12 mouse cellular contexts compared by ENCODE assay signal in genomic region chr7:107567674-107568073, GRCm38 (mm10). TPM values are rescaled to one million over a fixed set of nuclear protein-coding genes. Genes with fewer than 3 reads are reported as not detected.
DNase-seq lines count a peak whose midpoint lies in the region; ATAC-seq and TF ChIP-seq lines count a peak whose summit lies in the region.
"Had no signal": no experiment of that assay in that cellular context is flagged by ENCODE, and none has a peak within 500 bp of the region (broad histone marks: within the 10 kb centered on the region; RNA-seq: fewer than 3 reads in every experiment).

No protein-coding gene starts in this region.

- TF ChIP-seq POLR2A in olfactory bulb, adult 2 months (IDR thresholded peaks at IDR 0.05; ENCODE audit: insufficient read depth, low read depth, low read length), result no peak

- no peak for TF ChIP-seq CTCF in olfactory bulb, adult 2 months (IDR thresholded peaks at IDR 0.05; ENCODE audit: insufficient read depth, low read depth, low read length)

- H3K27ac ChIP-seq in heart, embryonic 13.5 days (replicated peaks), result peak overlapping the region; percentile 82
- peak overlapping the region; percentile 85 for H3K27ac ChIP-seq in lung, embryonic 16.5 days (ENCODE audit: low read length)
- peak overlapping the region; percentile 87 for H3K27ac ChIP-seq in intestine, embryonic 14.5 days (ENCODE audit: low read depth)
- H3K27ac ChIP-seq in olfactory bulb, adult 2 months (ENCODE audit: insufficient read depth, low read depth, low read length), result peak overlapping the region; percentile 67
- H3K27ac ChIP-seq: forebrain, embryonic 13.5 days had no signal

- H3K27me3 ChIP-seq in heart, embryonic 13.5 days (replicated peaks), result no peaks in the 10 kb centered on the region
- H3K27me3 ChIP-seq in lung, embryonic 16.5 days (ENCODE audit: control insufficient read depth, insufficient read depth, low read depth, low read length), result no peaks in the 10 kb centered on the region
- no peaks in the 10 kb centered on the region for H3K27me3 ChIP-seq in intestine, embryonic 14.5 days (replicated peaks; ENCODE audit: control insufficient read depth, insufficient read depth, low read length)
- H3K27me3 ChIP-seq: forebrain, embryonic 13.5 days; megakaryocyte, embryonic 14.5 days had no signal

- ATAC-seq in heart, embryonic 13.5 days (ENCODE audit: extremely low read depth, insufficient number of reproducible peaks, low FRiP score, low TSS enrichment), result no peak
- no peak for ATAC-seq in lung, embryonic 16.5 days (ENCODE audit: low read depth)
- 0 out of 2 replicates have a peak, but pooled peaks have one; percentile 12 for ATAC-seq in intestine, embryonic 14.5 days (replicated peaks; ENCODE audit: low FRiP score, low TSS enrichment, low read depth)
- ATAC-seq: forebrain, embryonic 13.5 days had no signal

- WGBS in heart, embryonic 13.5 days, result 61% methylated on average over 5 of the region's 5 CpGs
- 52% methylated on average over 5 of the region's 5 CpGs for WGBS in lung, embryonic 16.5 days
- WGBS in intestine, embryonic 14.5 days, result 47% methylated on average over 5 of the region's 5 CpGs
- WGBS in olfactory bulb, adult 2 months, result 59% methylated on average over 5 of the region's 5 CpGs

- peak overlapping the region; percentile 61 for H3K4me2 ChIP-seq in heart, embryonic 13.5 days
- H3K4me2 ChIP-seq in lung, embryonic 16.5 days (ENCODE audit: low read depth, low read length), result peak overlapping the region; percentile 49
- H3K4me2 ChIP-seq in intestine, embryonic 14.5 days (ENCODE audit: low read length), result peak overlapping the region; percentile 53
- H3K4me2 ChIP-seq: forebrain, embryonic 13.5 days had no signal

- no peak for DNase-seq in heart, postnatal 25 days (ENCODE audit: low spot score)
- DNase-seq in lung, postnatal 25 days (ENCODE audit: low spot score), result no peak
- no peak for DNase-seq in intestine, embryonic 14.5 days (ENCODE audit: low spot score)
- no peak for DNase-seq in thymus, postnatal 25 days
- DNase-seq in retina, postnatal 1 day, result no peak
- DNase-seq: cerebellum, adult 8-10 months had no signal

- peak overlapping the region; percentile 67 for H3K9ac ChIP-seq in heart, embryonic 13.5 days
- H3K9ac ChIP-seq in lung, embryonic 16.5 days (ENCODE audit: low read length), result peak overlapping the region; percentile 56
- peak overlapping the region; percentile 27 for H3K9ac ChIP-seq in intestine, embryonic 14.5 days (ENCODE audit: low read length)
- H3K9ac ChIP-seq: forebrain, embryonic 13.5 days had no signal

- peaks cover 4% of the 10 kb centered on the region; the same call in 1 of the 2 replicates for H3K4me1 ChIP-seq in heart, embryonic 13.5 days
- no peaks in the 10 kb centered on the region for H3K4me1 ChIP-seq in lung, embryonic 16.5 days (replicated peaks; ENCODE audit: control insufficient read depth, insufficient read depth, low read length)
- H3K4me1 ChIP-seq in intestine, embryonic 14.5 days (replicated peaks; ENCODE audit: control insufficient read depth, insufficient read depth, low read length), result no peaks in the 10 kb centered on the region; the same call in 1 of the 2 replicates
- no peaks in the 10 kb centered on the region for H3K4me1 ChIP-seq in olfactory bulb, adult 2 months (ENCODE audit: control insufficient read depth, insufficient read depth, low read length)
- H3K4me1 ChIP-seq: forebrain, embryonic 13.5 days had no signal

- H3K9me3 ChIP-seq in heart, embryonic 13.5 days, result no peaks in the 10 kb centered on the region
- H3K9me3 ChIP-seq in lung, embryonic 16.5 days (ENCODE audit: control insufficient read depth, low read length), result peaks cover 3% of the 10 kb centered on the region; the same call in 1 of the 2 replicates
- H3K9me3 ChIP-seq in intestine, embryonic 14.5 days (ENCODE audit: control insufficient read depth, low read length), result 0 out of 2 replicates have a peak, but pooled peaks cover 3% of the 10 kb centered on the region

- H3K4me3 ChIP-seq in heart, embryonic 13.5 days, result peak overlapping the region; percentile 49
- peak overlapping the region; percentile 42 for H3K4me3 ChIP-seq in lung, embryonic 16.5 days (ENCODE audit: low read length)
- H3K4me3 ChIP-seq in intestine, embryonic 14.5 days (ENCODE audit: low read depth, low read length), result peak overlapping the region; percentile 43
- H3K4me3 ChIP-seq in olfactory bulb, adult 2 months (ENCODE audit: insufficient read depth, low read depth, low read length), result peak overlapping the region; percentile 26
- H3K4me3 ChIP-seq: forebrain, embryonic 13.5 days; megakaryocyte, embryonic 14.5 days had no signal

- intact Hi-C loops in heart, postnatal 25 days (cut with DNase I), result no loop called here

- H3K36me3 ChIP-seq in heart, embryonic 13.5 days, result peaks cover 11% of the 10 kb centered on the region
- peaks cover 8% of the 10 kb centered on the region for H3K36me3 ChIP-seq in lung, embryonic 16.5 days (ENCODE audit: control insufficient read depth, insufficient read depth, low read length)
- peaks cover 12% of the 10 kb centered on the region; the same call in 1 of the 2 replicates for H3K36me3 ChIP-seq in intestine, embryonic 14.5 days (ENCODE audit: control insufficient read depth, insufficient read depth, low read length)

RNA-seq across cellular contexts. Expression of gene Olfml1, which starts 0.4 kb away (rescaled TPM):
- polyA plus RNA-seq in heart, embryonic 13.5 days (2015; fragmentation: Nextera tagmentation; extraction: Ambion mirVana), result 6.4 and 8.5 TPM in 2 replicates
- total RNA-seq in heart, postnatal 25 days (2021), result 1 to 10 TPM; 5.2 to 5.4 TPM
- polyA plus RNA-seq in lung, embryonic 16.5 days (2015; fragmentation: Nextera tagmentation; extraction: Ambion mirVana), result 15.6 and 16.6 TPM in 2 replicates
- 18.6 and 24.3 TPM in 2 replicates for polyA plus RNA-seq in intestine, embryonic 14.5 days (2014; fragmentation: Nextera tagmentation; extraction: Ambion mirVana)
- not detected in 2 replicates for polyA plus RNA-seq in olfactory bulb, adult 2 months (2012; ENCODE audit: insufficient read depth, insufficient read length, low replicate concordance, missing spikeins)

RNA-seq across cellular contexts. Expression of gene Ppfibp2, which starts 27.3 kb away (rescaled TPM):
- 5.1 and 5.5 TPM in 2 replicates for polyA plus RNA-seq in heart, embryonic 13.5 days (2015; fragmentation: Nextera tagmentation; extraction: Ambion mirVana)
- 10 to 100 TPM; 20.4 to 20.9 TPM for total RNA-seq in heart, postnatal 25 days (2021)
- polyA plus RNA-seq in lung, embryonic 16.5 days (2015; fragmentation: Nextera tagmentation; extraction: Ambion mirVana), result 9.2 and 9.7 TPM in 2 replicates
- polyA plus RNA-seq in intestine, embryonic 14.5 days (2014; fragmentation: Nextera tagmentation; extraction: Ambion mirVana), result 11.2 and 12.8 TPM in 2 replicates
- not detected in 2 replicates for polyA plus RNA-seq in olfactory bulb, adult 2 months (2012; ENCODE audit: insufficient read depth, insufficient read length, low replicate concordance, missing spikeins)

RNA-seq across cellular contexts. Expression of gene 5330417H12Rik, which starts 57.3 kb away (rescaled TPM):
- not detected in 2 replicates for polyA plus RNA-seq in heart, embryonic 13.5 days (2015; fragmentation: Nextera tagmentation; extraction: Ambion mirVana)
- total RNA-seq in heart, postnatal 25 days (2021), result not detected
- not detected in 2 replicates for polyA plus RNA-seq in lung, embryonic 16.5 days (2015; fragmentation: Nextera tagmentation; extraction: Ambion mirVana)
- polyA plus RNA-seq in intestine, embryonic 14.5 days (2014; fragmentation: Nextera tagmentation; extraction: Ambion mirVana), result not detected in 2 replicates
- not detected in 2 replicates for polyA plus RNA-seq in olfactory bulb, adult 2 months (2012; ENCODE audit: insufficient read depth, insufficient read length, low replicate concordance, missing spikeins)
- polyA plus RNA-seq: forebrain, embryonic 13.5 days; urinary bladder, adult 2 months had no signal
